Mouse (Mus musculus) kidney, adult 2 months (tissue): ENCODE measurements around the gene Tmie. TPM values are rescaled to one million over a fixed set of nuclear protein-coding genes. Genes with fewer than 3 reads are reported as not detected.

Source experiments
- DNase-seq: peaks from one replicate; pipeline ENCODE4 v3.0.0; 2021
- H3K27ac ChIP-seq: fragments of 200-500 bp; 2 replicates; pipeline ENCODE4 v1.5.1; 2012; ENCODE audit warnings: low read depth, low read length, control low read depth, inconsistent platforms; ENCODE audit not compliant: insufficient read depth
- H3K27me3 ChIP-seq: fragments of 200-500 bp; replicated peaks from 2 replicates; pipeline ENCODE4 v1.6.1; 2012; ENCODE audit warnings: mild to moderate bottlenecking, moderate library complexity, low read length, inconsistent platforms; ENCODE audit not compliant: control insufficient read depth, insufficient read depth
- H3K36me3 ChIP-seq: fragments of 200-500 bp; 2 replicates; pipeline ENCODE4 v1.6.1; 2012; ENCODE audit warnings: mild to moderate bottlenecking, moderate library complexity, low read length, inconsistent platforms; ENCODE audit not compliant: control insufficient read depth, insufficient read depth
- H3K4me1 ChIP-seq: fragments of 200-500 bp; 2 replicates; pipeline ENCODE4 v1.6.1; 2011; ENCODE audit warnings: low read length; ENCODE audit not compliant: control insufficient read depth, insufficient read depth
- H3K4me3 ChIP-seq: fragments of 200-500 bp; 2 replicates; pipeline ENCODE4 v1.5.1; 2011; ENCODE audit warnings: mild to moderate bottlenecking, low read depth, low read length, control low read depth; ENCODE audit not compliant: insufficient read depth
- CTCF ChIP-seq: fragments of 200-500 bp; conservative IDR thresholded peaks from 2 replicates; pipeline ENCODE4 v1.5.1; 2011; ENCODE audit warnings: low read depth, mild to moderate bottlenecking, control low read depth, low read length, moderate library complexity, mixed read lengths; ENCODE audit not compliant: insufficient read depth, insufficient read length
- POLR2A ChIP-seq: fragments of 200-500 bp; IDR thresholded peaks from one replicate; pipeline ENCODE4 v1.6.1; 2011; ENCODE audit warnings: low read depth, low read length, control low read depth
- WGBS: fragments of 180-500 bp; shearing (Covaris S2); methylation state at CpG from one replicate; pipeline ENCODE4 v1.1.7; 2018; 5-methylcytosine and 5-hydroxymethylcytosine counted together
- polyA plus RNA-seq: library from polyadenylated mRNA; depleted of rRNA; stranded (reverse); fragments of >200 nt; gene quantifications from 2 replicates; pipeline ENCODE4 v1.2.3, GENCODE M21; 2012

Gene Tmie
- polyA plus RNA-seq, 1 experiment = 9.5 TPM

- peak; percentile 67 for DNase-seq
- no peaks in the 10 kb centered on the region for H3K27me3 ChIP-seq
- H3K27ac ChIP-seq = peak overlapping the region; percentile 26; the same call in 1 of the 2 replicates
- TF ChIP-seq CTCF (no peak), POLR2A (no peak)
- H3K36me3 ChIP-seq = no peaks in the 10 kb centered on the region
- no peak overlapping the region for H3K4me3 ChIP-seq
- H3K4me1 ChIP-seq = peaks cover 24% of the 10 kb centered on the region
- 48% methylated on average over 1 of the region's 1 CpGs for WGBS
Observed at GRCm38 (mm10) chr9:110877353-110877752, 2.6 kb downstream of the Tmie start.

GRCm38 (mm10) chr9:110875288-110875695 lies 4.6 kb downstream of the Tmie start:
- Histone ChIP-seq H3K27me3 (no peaks in the 10 kb centered on the region), H3K27ac (peak overlapping the region; percentile 25; the same call in 1 of the 2 replicates), H3K4me1 (peaks cover 19% of the 10 kb centered on the region), H3K36me3 (no peaks in the 10 kb centered on the region), H3K4me3 (no peak overlapping the region)
- 35% methylated on average over 6 of the region's 6 CpGs for WGBS
- TF ChIP-seq CTCF (no peak), POLR2A (no peak)
- DNase-seq = peak; percentile 80

DNA sequence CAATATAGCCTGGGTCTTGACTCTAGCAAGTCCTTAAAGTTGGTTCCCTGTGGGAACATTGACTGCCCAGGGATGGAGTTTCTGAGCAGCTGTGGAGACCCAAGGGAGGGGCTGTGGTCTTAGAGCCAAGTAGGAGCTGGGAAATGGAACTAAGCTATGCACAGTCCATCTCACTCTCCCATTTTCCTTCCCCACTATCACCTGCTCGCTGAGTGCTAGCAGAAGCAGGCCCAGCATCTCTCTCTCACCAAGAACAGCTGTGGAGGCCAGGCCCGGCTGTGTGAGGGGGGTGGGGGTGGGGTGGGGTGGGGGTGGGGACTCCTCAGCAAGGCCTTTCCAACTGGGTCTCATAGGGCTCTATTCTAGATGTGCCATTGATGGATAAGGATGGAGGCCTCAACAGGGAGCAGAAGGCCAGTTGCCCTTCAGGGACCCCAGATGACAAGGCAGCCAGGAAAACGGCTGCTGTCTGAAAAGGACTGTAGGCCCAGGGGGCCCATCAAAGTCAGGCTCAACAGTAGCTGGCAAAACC lies 5.2 kb downstream of the Tmie start:
- H3K4me3 ChIP-seq = no peak overlapping the region
- 59% methylated on average over 3 of the region's 3 CpGs for WGBS
- no peaks in the 10 kb centered on the region for H3K36me3 ChIP-seq
- H3K4me1 ChIP-seq = peaks cover 19% of the 10 kb centered on the region
- TF ChIP-seq POLR2A = no peak
- no peak for DNase-seq
- H3K27ac ChIP-seq = no peak overlapping the region
- no peaks in the 10 kb centered on the region for H3K27me3 ChIP-seq

GRCm38 (mm10) chr9:110873681-110874659 lies 5.9 kb downstream of the Tmie start:
- TF ChIP-seq CTCF (no peak), POLR2A (no peak)
- H3K27ac ChIP-seq = no peak overlapping the region
- 33% methylated on average over 40 of the region's 40 CpGs for WGBS
- no peaks in the 10 kb centered on the region for H3K27me3 ChIP-seq
- H3K4me3 ChIP-seq = no peak overlapping the region
- peak; percentile 77 for DNase-seq
- no peaks in the 10 kb centered on the region for H3K36me3 ChIP-seq
- peaks cover 19% of the 10 kb centered on the region for H3K4me1 ChIP-seq

DNA sequence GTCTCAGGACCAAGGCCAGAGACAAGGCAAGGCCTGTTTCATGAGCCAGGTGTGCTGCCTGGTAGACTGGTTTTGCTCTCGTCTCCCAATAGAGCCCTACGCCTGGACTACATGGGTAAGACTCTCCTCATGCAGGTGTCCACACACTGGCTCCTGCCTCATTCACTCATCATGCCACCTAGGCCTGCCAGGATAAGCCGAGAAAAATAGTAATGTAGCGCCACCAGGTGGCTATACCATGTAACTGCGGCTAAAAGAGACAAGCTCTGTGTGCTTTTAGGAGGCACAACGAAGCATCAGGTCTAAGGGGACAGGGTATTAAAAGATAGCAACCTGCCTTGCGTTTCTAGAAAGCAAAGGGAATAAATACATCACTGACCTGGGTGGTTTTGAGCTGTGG lies 8.9 kb downstream of the Tmie start:
- H3K27ac ChIP-seq = no peak overlapping the region
- no peak overlapping the region for H3K4me3 ChIP-seq
- TF ChIP-seq POLR2A (no peak), CTCF (peak; percentile 87)
- no peaks in the 10 kb centered on the region; the same call in 1 of the 2 replicates for H3K36me3 ChIP-seq
- no peaks in the 10 kb centered on the region; the same call in 1 of the 2 replicates for H3K4me1 ChIP-seq
- WGBS = 30% methylated on average over 7 of the region's 7 CpGs
- H3K27me3 ChIP-seq = no peaks in the 10 kb centered on the region
- DNase-seq = peak; percentile 69

GRCm38 (mm10) chr9:110858967-110859596 lies 20.8 kb downstream of the Tmie start:
- TF ChIP-seq CTCF (no peak), POLR2A (no peak)
- no peaks in the 10 kb centered on the region for H3K4me1 ChIP-seq
- no peak for DNase-seq
- H3K27me3 ChIP-seq = no peaks in the 10 kb centered on the region
- 90% methylated on average over 5 of the region's 5 CpGs for WGBS
- no peak overlapping the region for H3K27ac ChIP-seq
- H3K36me3 ChIP-seq = no peaks in the 10 kb centered on the region
- H3K4me3 ChIP-seq = no peak overlapping the region

DNA sequence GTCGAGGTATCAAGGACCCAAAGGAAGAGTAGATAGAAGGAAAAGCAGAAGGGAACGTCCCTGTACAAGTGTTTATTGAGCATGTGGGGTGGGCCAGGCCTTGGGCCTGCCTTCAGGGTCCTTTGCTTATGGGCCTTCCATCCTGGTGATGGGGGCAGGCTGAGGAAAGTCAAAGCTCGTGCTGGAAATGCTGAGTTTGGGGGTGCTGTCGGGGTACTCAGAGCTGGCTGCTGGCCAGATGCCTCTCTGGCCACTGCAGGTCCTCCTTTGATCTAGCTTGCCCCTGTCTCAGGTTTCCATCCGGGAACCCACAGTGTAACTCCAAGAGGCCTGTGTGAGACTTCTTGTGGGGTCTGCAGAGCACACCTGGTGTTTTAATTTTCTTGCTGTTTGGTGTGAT lies 21.4 kb downstream of the Tmie start:
- Histone ChIP-seq H3K36me3 (no peaks in the 10 kb centered on the region), H3K27me3 (no peaks in the 10 kb centered on the region), H3K4me3 (no peak overlapping the region), H3K4me1 (no peaks in the 10 kb centered on the region), H3K27ac (no peak overlapping the region)
- DNase-seq = no peak
- TF ChIP-seq POLR2A (no peak), CTCF (no peak)
- WGBS = 75% methylated on average over 5 of the region's 5 CpGs
